ENCODE assay signal across 10 mouse cellular contexts in genomic region chr2:14631590-14631989, GRCm38 (mm10). TPM values are rescaled to one million over a fixed set of nuclear protein-coding genes. Genes with fewer than 3 reads are reported as not detected.
DNase-seq lines count a peak whose midpoint lies in the region; ATAC-seq and TF ChIP-seq lines count a peak whose summit lies in the region.
"Had no signal": no experiment of that assay in that cellular context is flagged by ENCODE, and none has a peak within 500 bp of the region (broad histone marks: within the 10 kb centered on the region; RNA-seq: fewer than 3 reads in every experiment).

No protein-coding gene starts in this region.

- TF ChIP-seq CTCF in midbrain, postnatal 0 days (IDR thresholded peaks at IDR 0.05): no peak

- no peak overlapping the region for H3K4me2 ChIP-seq in forebrain, embryonic 13.5 days
- H3K4me2 ChIP-seq in midbrain, postnatal 0 days (ENCODE audit: low read depth, low read length, poor library complexity, severe bottlenecking): no peak overlapping the region
- H3K4me2 ChIP-seq: limb, embryonic 12.5 days had no signal

- DNase-seq in 416B (ENCODE audit: low read depth) (peak; percentile 87), A20 (ENCODE audit: low read depth, low spot score) (peak; percentile 83)
- peak; percentile 20 for DNase-seq in induced T-regulatory cell, adult 2 months (ENCODE audit: low read depth)
- DNase-seq in naive thymus-derived CD4-positive, alpha-beta T cell, adult 2 months (ENCODE audit: low read depth): peak; percentile 9
- no peak for DNase-seq in hindbrain, embryonic 10.5 days (ENCODE audit: low spot score)
- no peak for DNase-seq in midbrain, postnatal 0 days (ENCODE audit: low spot score)
- DNase-seq: gastrocnemius, postnatal 14 days; kidney, adult 18-20 months had no signal

- ATAC-seq in forebrain, embryonic 13.5 days: no peak
- ATAC-seq in midbrain, postnatal 0 days (ENCODE audit: low FRiP score): no peak

- no peak overlapping the region for H3K27ac ChIP-seq in forebrain, embryonic 13.5 days
- H3K27ac ChIP-seq in hindbrain, embryonic 10.5 days: no peak overlapping the region
- H3K27ac ChIP-seq in midbrain, postnatal 0 days (ENCODE audit: low read depth, low read length): no peak overlapping the region
- H3K27ac ChIP-seq: limb, embryonic 12.5 days had no signal

- H3K4me1 ChIP-seq in forebrain, embryonic 13.5 days: no peaks in the 10 kb centered on the region
- H3K4me1 ChIP-seq in hindbrain, embryonic 10.5 days (replicated peaks): no peaks in the 10 kb centered on the region
- H3K4me1 ChIP-seq in midbrain, postnatal 0 days (ENCODE audit: insufficient read depth, low read length): no peaks in the 10 kb centered on the region

- no peak overlapping the region for H3K9ac ChIP-seq in forebrain, embryonic 13.5 days
- H3K9ac ChIP-seq in midbrain, postnatal 0 days (replicated peaks; ENCODE audit: low read length, poor library complexity, severe bottlenecking): no peak overlapping the region
- H3K9ac ChIP-seq: limb, embryonic 12.5 days had no signal

- no peak overlapping the region for H3K4me3 ChIP-seq in forebrain, embryonic 13.5 days
- H3K4me3 ChIP-seq in hindbrain, embryonic 10.5 days: no peak overlapping the region
- H3K4me3 ChIP-seq in midbrain, postnatal 0 days (ENCODE audit: low read depth, low read length): no peak overlapping the region
- H3K4me3 ChIP-seq: limb, embryonic 12.5 days had no signal

- H3K36me3 ChIP-seq in forebrain, embryonic 13.5 days (ENCODE audit: poor library complexity, severe bottlenecking): no peaks in the 10 kb centered on the region
- H3K36me3 ChIP-seq in hindbrain, embryonic 10.5 days: no peaks in the 10 kb centered on the region
- no peaks in the 10 kb centered on the region for H3K36me3 ChIP-seq in midbrain, postnatal 0 days (ENCODE audit: insufficient read depth, low read length)
- H3K36me3 ChIP-seq: limb, embryonic 12.5 days had no signal

- no peaks in the 10 kb centered on the region for H3K9me3 ChIP-seq in forebrain, embryonic 13.5 days (replicated peaks)
- H3K9me3 ChIP-seq in hindbrain, embryonic 10.5 days: no peaks in the 10 kb centered on the region
- no peaks in the 10 kb centered on the region for H3K9me3 ChIP-seq in midbrain, postnatal 0 days (ENCODE audit: low read length)
- H3K9me3 ChIP-seq: limb, embryonic 12.5 days had no signal

- 90% methylated on average over 1 of the region's 1 CpGs for WGBS in forebrain, embryonic 13.5 days
- WGBS in hindbrain, embryonic 10.5 days: 81% methylated on average over 1 of the region's 1 CpGs
- 92% methylated on average over 1 of the region's 1 CpGs for WGBS in midbrain, postnatal 0 days

- H3K27me3 ChIP-seq in forebrain, embryonic 13.5 days: no peaks in the 10 kb centered on the region
- no peaks in the 10 kb centered on the region for H3K27me3 ChIP-seq in hindbrain, embryonic 10.5 days (ENCODE audit: insufficient read depth, poor library complexity, severe bottlenecking)
- no peaks in the 10 kb centered on the region for H3K27me3 ChIP-seq in midbrain, postnatal 0 days (ENCODE audit: insufficient read depth, low read length)
- H3K27me3 ChIP-seq: limb, embryonic 12.5 days had no signal

RNA-seq across cellular contexts. Expression of gene Cacnb2, which starts 28.7 kb away (rescaled TPM):
- 3.3 and 3.5 TPM in 2 replicates for polyA plus RNA-seq in forebrain, embryonic 13.5 days (2015; fragmentation: Nextera tagmentation; extraction: Ambion mirVana)
- polyA plus RNA-seq in hindbrain, embryonic 10.5 days (2016; fragmentation: Nextera tagmentation; extraction: Ambion mirVana): 2.6 and 3.2 TPM in 2 replicates
- 28.7 and 37.5 TPM in 2 replicates for total RNA-seq in midbrain, postnatal 0 days (2014; rRNA removed)
- polyA plus RNA-seq in midbrain, postnatal 0 days (2015; fragmentation: Nextera tagmentation; extraction: Ambion mirVana): 8.1 and 10.9 TPM in 2 replicates

Comparison
In these comparisons a context has a peak if more than half of its experiments do, and no peak if none do; other contexts are left out.
1. DNase-seq: peak in 416B (single experiment), A20 (single experiment), induced T-regulatory cell, adult 2 months (single experiment) and naive thymus-derived CD4-positive, alpha-beta T cell, adult 2 months (single experiment); none in hindbrain, embryonic 10.5 days (single experiment) and midbrain, postnatal 0 days (single experiment).